Mouse (Mus musculus): ENCODE measurements around the gene Sct. TPM values are rescaled to one million over a fixed set of nuclear protein-coding genes. Genes with fewer than 3 reads are reported as not detected.
"Not testable (repeated sequence)": the region's sequence is repeated elsewhere in the genome, so short reads cannot be mapped to it uniquely, and the experiment has no call there.

The Sct gene
- polyA plus RNA-seq, 1 experiment from 2014 or later = 23.2 TPM

DNA sequence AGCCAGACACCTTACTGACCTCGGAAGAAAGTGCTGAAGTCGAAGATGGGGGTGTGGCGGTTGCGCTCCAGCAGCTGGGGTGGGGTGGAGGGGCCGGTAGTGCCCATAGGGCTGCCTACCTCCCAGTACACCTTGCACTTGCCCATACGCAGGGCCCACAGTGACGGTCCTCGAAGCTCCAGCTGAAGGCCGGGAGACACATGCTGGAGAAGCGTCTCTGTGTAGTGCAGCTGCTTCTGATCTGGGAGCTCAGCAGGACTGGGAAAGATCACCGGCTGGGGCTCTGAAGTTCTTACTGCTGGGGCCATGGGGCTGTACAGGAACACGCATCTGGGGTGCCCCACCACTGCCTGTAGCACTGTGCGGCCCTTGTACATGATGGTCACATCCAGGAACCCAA lies 15.3 kb downstream of the Sct start:
- Histone ChIP-seq H3K36me3 (ENCODE audit: control insufficient read depth, insufficient read depth, low read length) (peaks cover 31% of the 10 kb centered on the region), H3K4me2 (ENCODE audit: low read depth, low read length) (no peak overlapping the region), H3K27me3 (ENCODE audit: control insufficient read depth, insufficient read depth, low read length) (no peaks in the 10 kb centered on the region), H3K4me3 (replicated peaks; ENCODE audit: low read length) (no peak overlapping the region), H3K9ac (ENCODE audit: low read length) (no peak overlapping the region), H3K9me3 (replicated peaks; ENCODE audit: control insufficient read depth, low read length) (no peaks in the 10 kb centered on the region), H3K27ac (ENCODE audit: low read length) (no peak overlapping the region), H3K4me1 (ENCODE audit: control insufficient read depth, insufficient read depth, low read length) (peaks cover 4% of the 10 kb centered on the region; the same call in 1 of the 2 replicates)
- WGBS = 84% methylated on average over 13 of the region's 13 CpGs
- no peak for ATAC-seq (ENCODE audit: insufficient read depth, low FRiP score)

DNA sequence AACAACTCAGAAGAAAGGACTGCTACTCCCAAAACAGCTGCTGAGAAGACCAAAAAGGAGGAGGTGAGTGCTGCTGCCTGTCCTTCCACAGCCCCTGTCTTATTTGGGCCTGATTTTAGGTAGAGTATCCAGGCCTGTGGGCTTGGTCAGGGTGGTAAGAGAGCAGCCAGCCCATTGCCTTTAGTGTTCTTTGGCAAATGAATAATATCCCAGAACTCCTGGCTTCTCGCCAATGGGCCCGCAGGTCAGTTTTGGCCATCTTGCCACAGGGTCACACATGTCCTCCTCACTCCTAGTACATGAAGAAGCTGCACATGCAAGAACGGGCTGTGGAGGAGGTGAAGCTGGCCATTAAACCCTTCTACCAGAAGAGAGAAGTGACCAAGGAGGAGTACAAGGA lies 17.5 kb downstream of the Sct start:
- peaks cover 4% of the 10 kb centered on the region; the same call in 1 of the 2 replicates for H3K4me1 ChIP-seq (ENCODE audit: control insufficient read depth, insufficient read depth, low read length)
- H3K4me2 ChIP-seq (ENCODE audit: low read depth, low read length) = no peak overlapping the region
- H3K27me3 ChIP-seq (ENCODE audit: control insufficient read depth, insufficient read depth, low read length) = no peaks in the 10 kb centered on the region
- H3K27ac ChIP-seq (ENCODE audit: low read length) = no peak overlapping the region
- 89% methylated on average over 3 of the region's 3 CpGs for WGBS
- H3K9me3 ChIP-seq (replicated peaks; ENCODE audit: control insufficient read depth, low read length) = no peaks in the 10 kb centered on the region
- no peak for ATAC-seq (ENCODE audit: insufficient read depth, low FRiP score)
- H3K36me3 ChIP-seq (ENCODE audit: control insufficient read depth, insufficient read depth, low read length) = peaks cover 41% of the 10 kb centered on the region
- no peak overlapping the region for H3K4me3 ChIP-seq (replicated peaks; ENCODE audit: low read length)
- H3K9ac ChIP-seq (ENCODE audit: low read length) = no peak overlapping the region

DNA sequence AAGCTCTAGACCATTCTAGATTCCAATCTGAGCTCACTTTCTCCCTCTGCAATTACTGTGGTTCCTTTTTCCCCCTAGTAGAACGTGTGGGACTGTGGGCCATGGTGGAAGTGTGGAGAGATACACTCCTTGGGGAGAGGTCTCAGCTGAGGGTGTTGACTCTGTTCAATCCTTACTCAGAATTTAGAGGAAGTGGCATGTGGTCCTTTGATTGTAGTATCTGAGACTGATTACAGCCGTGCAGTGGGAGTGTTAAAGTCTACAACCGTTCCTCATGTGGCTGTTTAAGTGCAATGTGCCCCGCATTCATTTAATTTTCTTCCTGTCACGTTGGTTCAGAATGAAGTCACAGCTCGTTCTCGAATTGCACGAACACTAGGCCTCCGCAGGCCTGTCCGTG lies 22.8 kb downstream of the Sct start:
- Histone ChIP-seq H3K36me3 (ENCODE audit: control insufficient read depth, insufficient read depth, low read length) (peaks cover 42% of the 10 kb centered on the region), H3K4me1 (ENCODE audit: control insufficient read depth, insufficient read depth, low read length) (no peaks in the 10 kb centered on the region), H3K27me3 (ENCODE audit: control insufficient read depth, insufficient read depth, low read length) (no peaks in the 10 kb centered on the region), H3K9me3 (replicated peaks; ENCODE audit: control insufficient read depth, low read length) (no peaks in the 10 kb centered on the region), H3K9ac (ENCODE audit: low read length) (no peak overlapping the region), H3K4me3 (replicated peaks; ENCODE audit: low read length) (no peak overlapping the region), H3K4me2 (ENCODE audit: low read depth, low read length) (no peak overlapping the region), H3K27ac (ENCODE audit: low read length) (no peak overlapping the region)
- 89% methylated on average over 10 of the region's 10 CpGs for WGBS
- no peak for ATAC-seq (ENCODE audit: insufficient read depth, low FRiP score)

DNA sequence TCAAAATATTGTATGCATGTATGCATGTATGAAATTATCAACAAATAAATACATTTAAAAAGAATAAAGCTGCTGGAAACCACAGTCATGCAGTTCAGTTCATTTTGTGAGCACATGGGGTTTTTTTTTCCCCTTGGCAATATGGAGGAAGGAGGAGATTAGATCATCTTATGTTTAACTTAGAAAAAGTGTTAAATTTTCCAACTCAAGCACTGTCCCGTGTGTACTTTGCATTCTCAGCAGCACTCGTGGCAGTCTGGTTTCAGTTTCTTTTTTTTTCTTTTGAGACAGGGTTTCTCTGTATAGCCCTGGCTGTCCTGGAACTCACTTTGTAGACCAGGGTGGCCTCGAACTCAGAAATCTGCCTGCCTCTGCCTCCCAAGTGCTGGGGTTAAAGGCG lies 28.4 kb downstream of the Sct start:
- WGBS = 82% methylated on average over 4 of the region's 4 CpGs
- not testable (repeated sequence) for H3K9ac ChIP-seq (ENCODE audit: low read length); H3K4me3 ChIP-seq (replicated peaks; ENCODE audit: low read length); H3K4me2 ChIP-seq (ENCODE audit: low read depth, low read length); H3K27ac ChIP-seq (ENCODE audit: low read length); H3K9me3 ChIP-seq (replicated peaks; ENCODE audit: control insufficient read depth, low read length); H3K4me1 ChIP-seq (ENCODE audit: control insufficient read depth, insufficient read depth, low read length); ATAC-seq (ENCODE audit: insufficient read depth, low FRiP score); H3K27me3 ChIP-seq (ENCODE audit: control insufficient read depth, insufficient read depth, low read length)
- peaks cover 37% of the 10 kb centered on the region for H3K36me3 ChIP-seq (ENCODE audit: control insufficient read depth, insufficient read depth, low read length)

DNA sequence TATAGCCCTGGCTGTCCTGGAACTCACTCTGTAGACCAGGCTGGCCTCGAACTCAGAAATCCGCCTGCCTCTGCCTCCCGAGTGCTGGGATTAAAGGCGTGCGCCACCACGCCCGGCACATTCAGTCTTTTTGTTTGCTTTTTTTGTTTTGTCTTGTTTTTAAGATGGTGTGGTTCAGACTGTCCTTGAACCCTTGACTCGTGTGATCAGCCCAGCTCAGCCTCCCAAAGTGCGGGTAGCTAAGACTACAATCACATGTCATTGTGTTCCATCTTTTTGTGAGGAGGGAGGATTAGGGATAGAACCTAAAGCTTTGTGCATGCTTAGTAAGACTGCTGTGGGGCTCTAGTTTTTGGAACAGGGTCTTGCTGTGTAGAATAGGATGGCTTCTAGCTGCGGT lies 47.4 kb downstream of the Sct start:
- no peak overlapping the region for H3K9ac ChIP-seq (ENCODE audit: low read length)
- H3K4me1 ChIP-seq (ENCODE audit: control insufficient read depth, insufficient read depth, low read length) = peaks cover 16% of the 10 kb centered on the region
- no peak overlapping the region for H3K4me2 ChIP-seq (ENCODE audit: low read depth, low read length)
- ATAC-seq (ENCODE audit: insufficient read depth, low FRiP score) = no peak
- H3K4me3 ChIP-seq (replicated peaks; ENCODE audit: low read length) = no peak overlapping the region
- H3K27me3 ChIP-seq (ENCODE audit: control insufficient read depth, insufficient read depth, low read length) = no peaks in the 10 kb centered on the region
- WGBS = 89% methylated on average over 10 of the region's 10 CpGs
- H3K27ac ChIP-seq (ENCODE audit: low read length) = no peak overlapping the region
- peaks cover 21% of the 10 kb centered on the region; the same call in 1 of the 2 replicates for H3K36me3 ChIP-seq (ENCODE audit: control insufficient read depth, insufficient read depth, low read length)
- H3K9me3 ChIP-seq (replicated peaks; ENCODE audit: control insufficient read depth, low read length) = no peaks in the 10 kb centered on the region

DNA sequence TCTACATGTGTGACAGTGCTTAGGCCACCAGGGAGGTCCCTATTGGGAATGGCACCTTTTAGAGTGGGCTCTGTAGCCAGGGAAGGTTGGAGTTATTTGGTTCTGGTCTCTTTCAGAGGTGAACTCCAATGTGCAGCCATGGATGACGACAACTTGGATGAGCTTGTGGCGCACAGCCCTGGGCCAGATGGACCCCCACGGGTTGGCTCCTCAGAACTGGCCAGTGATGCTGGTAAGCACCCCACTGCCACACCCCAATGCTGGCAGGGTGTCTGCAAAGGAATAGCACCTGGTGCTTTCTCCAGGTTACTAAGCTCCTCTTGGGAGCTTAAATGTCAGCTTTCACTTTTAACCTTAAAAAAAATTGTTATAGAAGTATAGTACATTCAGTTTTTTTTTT lies 47.8 kb downstream of the Sct start:
- no peak overlapping the region for H3K27ac ChIP-seq (ENCODE audit: low read length)
- H3K27me3 ChIP-seq (ENCODE audit: control insufficient read depth, insufficient read depth, low read length) = no peaks in the 10 kb centered on the region
- no peak for ATAC-seq (ENCODE audit: insufficient read depth, low FRiP score)
- H3K36me3 ChIP-seq (ENCODE audit: control insufficient read depth, insufficient read depth, low read length) = peaks cover 21% of the 10 kb centered on the region; the same call in 1 of the 2 replicates
- H3K9ac ChIP-seq (ENCODE audit: low read length) = no peak overlapping the region
- 92% methylated on average over 3 of the region's 3 CpGs for WGBS
- H3K9me3 ChIP-seq (replicated peaks; ENCODE audit: control insufficient read depth, low read length) = no peaks in the 10 kb centered on the region
- H3K4me3 ChIP-seq (replicated peaks; ENCODE audit: low read length) = no peak overlapping the region
- H3K4me1 ChIP-seq (ENCODE audit: control insufficient read depth, insufficient read depth, low read length) = peaks cover 16% of the 10 kb centered on the region
- H3K4me2 ChIP-seq (ENCODE audit: low read depth, low read length) = no peak overlapping the region

DNA sequence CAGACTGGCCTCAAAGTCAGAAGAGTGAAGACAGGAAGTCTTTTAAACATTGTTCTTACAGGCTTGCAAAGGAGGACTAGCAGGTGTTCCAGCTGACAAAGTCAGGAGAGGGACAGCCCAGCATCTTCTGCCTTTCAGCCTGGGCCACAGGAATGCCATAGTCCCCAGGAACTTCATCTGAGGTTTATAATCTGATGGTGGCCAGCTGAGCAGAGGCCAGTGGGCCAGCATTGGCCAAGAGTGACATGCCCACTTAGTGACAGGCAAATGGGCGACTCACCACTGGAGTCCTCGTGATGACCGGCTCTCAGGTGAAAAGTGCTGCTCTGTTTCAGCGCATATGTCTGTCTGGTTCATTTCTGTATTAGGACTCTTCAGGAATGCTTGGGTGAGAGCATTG lies 48.4 kb downstream of the Sct start:
- ATAC-seq (ENCODE audit: insufficient read depth, low FRiP score) = no peak
- no peak overlapping the region for H3K9ac ChIP-seq (ENCODE audit: low read length)
- peaks cover 16% of the 10 kb centered on the region for H3K4me1 ChIP-seq (ENCODE audit: control insufficient read depth, insufficient read depth, low read length)
- H3K9me3 ChIP-seq (replicated peaks; ENCODE audit: control insufficient read depth, low read length) = no peaks in the 10 kb centered on the region
- H3K36me3 ChIP-seq (ENCODE audit: control insufficient read depth, insufficient read depth, low read length) = peaks cover 21% of the 10 kb centered on the region; the same call in 1 of the 2 replicates
- H3K4me3 ChIP-seq (replicated peaks; ENCODE audit: low read length) = no peak overlapping the region
- no peak overlapping the region for H3K27ac ChIP-seq (ENCODE audit: low read length)
- H3K27me3 ChIP-seq (ENCODE audit: control insufficient read depth, insufficient read depth, low read length) = no peaks in the 10 kb centered on the region
- WGBS = 88% methylated on average over 4 of the region's 4 CpGs
- 0 out of 2 replicates have a peak overlapping the region, but pooled peaks have one; percentile 85 for H3K4me2 ChIP-seq (ENCODE audit: low read depth, low read length)

DNA sequence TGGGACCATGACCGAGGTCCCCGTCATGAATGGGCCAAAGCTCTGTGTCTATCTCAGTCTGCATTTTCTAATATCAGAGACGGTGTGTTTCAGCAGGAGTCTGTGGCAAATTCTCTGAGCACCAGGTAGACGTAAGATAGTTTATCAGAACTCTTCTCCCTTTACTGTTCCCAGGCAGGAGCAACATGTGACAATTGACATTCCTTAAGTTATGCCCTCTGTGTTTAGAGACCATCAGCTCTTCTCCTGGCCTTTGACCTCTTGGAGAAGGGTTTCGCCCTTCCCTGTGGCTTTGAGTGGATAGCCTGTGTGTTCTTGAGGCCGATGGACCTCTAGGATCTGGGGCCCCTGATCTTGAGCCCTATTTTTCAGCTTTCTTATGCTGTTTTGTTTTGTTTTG lies 49.2 kb downstream of the Sct start:
- WGBS = 43% methylated on average over 6 of the region's 6 CpGs
- Histone ChIP-seq H3K4me3 (replicated peaks; ENCODE audit: low read length) (peak overlapping the region; percentile 92), H3K9me3 (replicated peaks; ENCODE audit: control insufficient read depth, low read length) (no peaks in the 10 kb centered on the region), H3K4me2 (ENCODE audit: low read depth, low read length) (peak overlapping the region; percentile 85), H3K9ac (ENCODE audit: low read length) (peak overlapping the region; percentile 97), H3K27ac (ENCODE audit: low read length) (no peak overlapping the region), H3K4me1 (ENCODE audit: control insufficient read depth, insufficient read depth, low read length) (peaks cover 16% of the 10 kb centered on the region), H3K27me3 (ENCODE audit: control insufficient read depth, insufficient read depth, low read length) (no peaks in the 10 kb centered on the region), H3K36me3 (ENCODE audit: control insufficient read depth, insufficient read depth, low read length) (peaks cover 21% of the 10 kb centered on the region; the same call in 1 of the 2 replicates)
- no peak for ATAC-seq (ENCODE audit: insufficient read depth, low FRiP score)

Measured in stomach, embryonic 16.5 days (tissue).